In the genomic region with DNA sequence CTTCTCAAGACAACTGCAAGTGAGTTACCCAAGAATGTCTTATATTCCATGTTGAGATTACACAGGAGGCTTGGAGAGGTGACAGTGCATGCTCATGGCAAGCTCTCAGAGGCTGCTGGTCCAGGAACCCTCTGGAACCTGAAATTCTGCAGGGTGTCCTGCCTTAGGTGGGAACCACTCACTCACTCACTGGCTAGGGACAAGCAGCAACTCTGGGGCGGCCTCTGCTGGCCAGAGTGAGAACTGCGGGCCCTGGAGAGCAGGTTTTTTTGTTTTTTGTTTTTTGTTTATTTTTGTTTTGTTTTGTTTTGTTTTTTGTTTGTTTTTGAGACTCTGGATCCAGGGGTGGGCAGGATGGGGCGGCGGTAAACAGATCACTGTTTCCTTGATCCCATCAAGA, we compare ENCODE assay signal across 9 mouse cellular contexts. TPM values are rescaled to one million over a fixed set of nuclear protein-coding genes. Genes with fewer than 3 reads are reported as not detected.
DNase-seq lines count a peak whose midpoint lies in the region; ATAC-seq and TF ChIP-seq lines count a peak whose summit lies in the region.
"Had no signal": no experiment of that assay in that cellular context is flagged by ENCODE, and none has a peak within 500 bp of the region (broad histone marks: within the 10 kb centered on the region; RNA-seq: fewer than 3 reads in every experiment).

No protein-coding gene starts in this region.

- no peaks in the 10 kb centered on the region for H3K9me3 ChIP-seq in ES-Bruce4 (replicated peaks; ENCODE audit: control insufficient read depth, insufficient read depth, low read length, poor library complexity, severe bottlenecking)
- no peaks in the 10 kb centered on the region for H3K9me3 ChIP-seq in lung, postnatal 0 days (ENCODE audit: low read length)
- H3K9me3 ChIP-seq in stomach, embryonic 14.5 days (ENCODE audit: control insufficient read depth, low read depth, low read length) = no peaks in the 10 kb centered on the region

- TF ChIP-seq CTCF in ES-Bruce4 (IDR thresholded peaks at IDR 0.05; ENCODE audit: low read depth, low read length) = peak; percentile 84
- TF ChIP-seq CTCF in lung, postnatal 0 days (IDR thresholded peaks at IDR 0.05) = peak; percentile 94

- WGBS in lung, postnatal 0 days = 3% methylated on average over 4 of the region's 4 CpGs
- 6% methylated on average over 4 of the region's 4 CpGs for WGBS in stomach, embryonic 14.5 days

- H3K4me1 ChIP-seq in ES-Bruce4 (ENCODE audit: control insufficient read depth, insufficient read depth, low read length) = no peaks in the 10 kb centered on the region
- H3K4me1 ChIP-seq in lung, postnatal 0 days (ENCODE audit: insufficient read depth, low read depth, low read length) = no peaks in the 10 kb centered on the region
- peaks cover 5% of the 10 kb centered on the region; the same call in 1 of the 2 replicates for H3K4me1 ChIP-seq in stomach, embryonic 14.5 days (ENCODE audit: control insufficient read depth, insufficient read depth, low read length)

- H3K36me3 ChIP-seq in ES-Bruce4 (ENCODE audit: control insufficient read depth, insufficient read depth, low read length, poor library complexity, severe bottlenecking) = no peaks in the 10 kb centered on the region
- H3K36me3 ChIP-seq in lung, postnatal 0 days (ENCODE audit: insufficient read depth, low read length) = no peaks in the 10 kb centered on the region
- no peaks in the 10 kb centered on the region for H3K36me3 ChIP-seq in stomach, embryonic 14.5 days (ENCODE audit: control insufficient read depth, insufficient read depth, low read length)

- ATAC-seq in granulocyte monocyte progenitor cell, adult 5-6 weeks (replicated peaks; ENCODE audit: poor library complexity, severe bottlenecking) = peak; percentile 63
- no peak for ATAC-seq in lung, postnatal 0 days
- no peak for ATAC-seq in stomach, embryonic 14.5 days (ENCODE audit: insufficient number of reproducible peaks, insufficient read depth, low FRiP score, low read depth)

- H3K27me3 ChIP-seq in ES-Bruce4 (ENCODE audit: control insufficient read depth, insufficient read depth, low read length, poor library complexity, severe bottlenecking) = no peaks in the 10 kb centered on the region
- no peaks in the 10 kb centered on the region for H3K27me3 ChIP-seq in lung, postnatal 0 days (replicated peaks; ENCODE audit: insufficient read depth, low read length)
- no peaks in the 10 kb centered on the region for H3K27me3 ChIP-seq in stomach, embryonic 14.5 days (ENCODE audit: control insufficient read depth, insufficient read depth, low read length)

- no peak overlapping the region for H3K4me3 ChIP-seq in ES-Bruce4 (ENCODE audit: low read depth, low read length)
- no peak overlapping the region for H3K4me3 ChIP-seq in lung, postnatal 0 days (ENCODE audit: low read depth, low read length)
- H3K4me3 ChIP-seq in stomach, embryonic 14.5 days (ENCODE audit: low read depth, low read length) = no peak overlapping the region

- no peak overlapping the region for H3K9ac ChIP-seq in ES-Bruce4 (ENCODE audit: low read depth, poor library complexity, severe bottlenecking)
- no peak overlapping the region for H3K9ac ChIP-seq in lung, postnatal 0 days (replicated peaks; ENCODE audit: low read depth)
- H3K9ac ChIP-seq in stomach, embryonic 14.5 days (replicated peaks; ENCODE audit: low read depth, low read length) = no peak overlapping the region

- no peak overlapping the region for H3K27ac ChIP-seq in ES-Bruce4 (ENCODE audit: insufficient read depth, low read length)
- H3K27ac ChIP-seq in lung, postnatal 0 days (ENCODE audit: low read length) = no peak overlapping the region
- no peak overlapping the region for H3K27ac ChIP-seq in stomach, embryonic 14.5 days (ENCODE audit: low read length)

- no peak for TF ChIP-seq EP300 in ES-Bruce4 (IDR thresholded peaks at IDR 0.05; ENCODE audit: insufficient read depth, low read depth, low read length)
- no peak for TF ChIP-seq EP300 in lung, postnatal 0 days (IDR thresholded peaks at IDR 0.05)

- H3K4me2 ChIP-seq in lung, postnatal 0 days (replicated peaks; ENCODE audit: low read depth, low read length) = peak overlapping the region; percentile 27
- H3K4me2 ChIP-seq in stomach, embryonic 14.5 days (replicated peaks; ENCODE audit: low read depth, low read length) = peak overlapping the region; percentile 21; the same call in 1 of the 2 replicates

- no peak for TF ChIP-seq POLR2A in ES-Bruce4 (IDR thresholded peaks at IDR 0.05; ENCODE audit: insufficient read depth, low read length)

- DNase-seq in heart, adult 11 months = peak; percentile 84
- DNase-seq in heart, postnatal 25 days (ENCODE audit: low spot score) = no peak
- peak; percentile 82 to 87 for DNase-seq in cerebellum, postnatal 10 days
- DNase-seq in kidney, postnatal 10 days = peak; percentile 80
- peak; percentile 61 for DNase-seq in lung, postnatal 0 days (ENCODE audit: low spot score)

- intact Hi-C loops in heart, postnatal 25 days (cut with DNase I) = loop anchor here (10.0 kb wide), 1 partner anchor 288 kb away; no protein-coding TSS in a partner anchor

RNA-seq across cellular contexts. Expression of a gene that starts 2.6 kb away (rescaled TPM):
- 1 to 10 TPM in 1 of 2 experiments, under 1 TPM in 1; 0.98 to 1.3 TPM for total RNA-seq in heart, postnatal 25 days (2021)
- 1.0 and 1.2 TPM in 2 replicates for polyA plus RNA-seq in ES-Bruce4 (2011; ENCODE audit: insufficient read depth, insufficient read length, low read depth, missing spikeins)
- total RNA-seq in granulocyte monocyte progenitor cell, adult 5-6 weeks (2014; fragmentation: Nextera tagmentation) = not detected in 2 replicates
- total RNA-seq in granulocyte monocyte progenitor cell, adult 5-6 weeks (2017) = not detected in 2 replicates
- polyA plus RNA-seq in lung, postnatal 0 days (2015; fragmentation: Nextera tagmentation; extraction: Ambion mirVana) = 2.4 and 2.7 TPM in 2 replicates
- polyA plus RNA-seq in stomach, embryonic 14.5 days (2014; fragmentation: Nextera tagmentation; extraction: Ambion mirVana) = 0.14 and 0.52 TPM in 2 replicates

RNA-seq across cellular contexts. Expression of a gene that starts 30.2 kb away (rescaled TPM):
- total RNA-seq in heart, postnatal 25 days (2021) = not detected
- polyA plus RNA-seq in ES-Bruce4 (2011; ENCODE audit: insufficient read depth, insufficient read length, low read depth, missing spikeins) = not detected in 2 replicates
- total RNA-seq in granulocyte monocyte progenitor cell, adult 5-6 weeks (2014; fragmentation: Nextera tagmentation) = not detected in 2 replicates
- total RNA-seq in granulocyte monocyte progenitor cell, adult 5-6 weeks (2017) = not detected in 2 replicates
- not detected in 2 replicates for polyA plus RNA-seq in lung, postnatal 0 days (2015; fragmentation: Nextera tagmentation; extraction: Ambion mirVana)
- polyA plus RNA-seq in stomach, embryonic 14.5 days (2014; fragmentation: Nextera tagmentation; extraction: Ambion mirVana) = not detected in 2 replicates
- polyA plus RNA-seq: liver, embryonic 16.5 days had no signal
